Mouse (Mus musculus): Measurements from ENCODE around the gene Rpa1. TPM values are rescaled to one million over a fixed set of nuclear protein-coding genes. Genes with fewer than 3 reads are reported as not detected.
"Not testable (repeated sequence)": the region's sequence is repeated elsewhere in the genome, so short reads cannot be mapped to it uniquely, and the experiment has no call there.

Rpa1 gene
- polyA plus RNA-seq, 1 experiment from 2014 or later: 124 TPM

DNA sequence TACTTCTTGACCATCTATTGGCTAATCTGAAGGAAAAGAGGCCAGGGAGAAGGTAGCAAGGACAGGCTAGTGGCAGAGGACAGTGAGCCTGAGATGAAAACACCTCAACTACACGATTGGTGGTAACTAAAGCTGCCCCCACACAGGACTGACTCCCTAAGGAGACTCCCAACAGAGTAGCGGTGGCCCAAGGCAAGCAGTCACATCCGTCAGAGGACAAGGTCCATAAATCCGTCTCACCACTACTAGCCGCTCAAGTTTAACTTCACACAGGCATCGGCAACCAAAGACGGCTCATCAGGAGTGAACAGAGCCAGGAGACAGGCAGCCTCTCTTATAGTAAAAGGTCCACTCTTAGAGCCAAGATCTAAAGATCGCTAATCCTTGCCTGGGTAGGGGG lies 37.3 kb downstream of the Rpa1 start:
- 88% methylated on average over 8 of the region's 8 CpGs for WGBS
- ATAC-seq (ENCODE audit: low FRiP score): no peak
- Histone ChIP-seq H3K4me3 (ENCODE audit: low read depth, low read length) (no peak overlapping the region), H3K4me1 (ENCODE audit: control insufficient read depth, insufficient read depth, low read length) (no peaks in the 10 kb centered on the region), H3K27me3 (ENCODE audit: control insufficient read depth, insufficient read depth, low read length) (no peaks in the 10 kb centered on the region), H3K9me3 (ENCODE audit: control insufficient read depth, low read length) (no peaks in the 10 kb centered on the region), H3K36me3 (ENCODE audit: control insufficient read depth, insufficient read depth, low read length) (peaks cover 12% of the 10 kb centered on the region), H3K9ac (ENCODE audit: low read length) (no peak overlapping the region), H3K27ac (ENCODE audit: low read depth, low read length) (no peak overlapping the region), H3K4me2 (no peak overlapping the region)
- no peak for DNase-seq (ENCODE audit: low spot score, missing footprints)

- no peak for ATAC-seq (ENCODE audit: low FRiP score)
- WGBS: 86% methylated on average over 4 of the region's 4 CpGs
- H3K27ac ChIP-seq (ENCODE audit: low read depth, low read length): no peak overlapping the region
- H3K4me2 ChIP-seq: no peak overlapping the region
- no peaks in the 10 kb centered on the region for H3K9me3 ChIP-seq (ENCODE audit: control insufficient read depth, low read length)
- no peaks in the 10 kb centered on the region for H3K4me1 ChIP-seq (ENCODE audit: control insufficient read depth, insufficient read depth, low read length)
- no peak for DNase-seq (ENCODE audit: low spot score, missing footprints)
- no peaks in the 10 kb centered on the region for H3K27me3 ChIP-seq (ENCODE audit: control insufficient read depth, insufficient read depth, low read length)
- no peak overlapping the region for H3K9ac ChIP-seq (ENCODE audit: low read length)
- no peak overlapping the region for H3K4me3 ChIP-seq (ENCODE audit: low read depth, low read length)
- H3K36me3 ChIP-seq (ENCODE audit: control insufficient read depth, insufficient read depth, low read length): peaks cover 6% of the 10 kb centered on the region
These were observed 39.5 kb downstream of the Rpa1 start for GRCm38 (mm10) chr11:75308650-75309049.

- DNase-seq (ENCODE audit: low spot score, missing footprints) (no peak), ATAC-seq (ENCODE audit: low FRiP score) (no peak)
- 91% methylated on average over 9 of the region's 9 CpGs for WGBS
- H3K9ac ChIP-seq (ENCODE audit: low read length): no peak overlapping the region
- peaks cover 10% of the 10 kb centered on the region for H3K36me3 ChIP-seq (ENCODE audit: control insufficient read depth, insufficient read depth, low read length)
- H3K4me2 ChIP-seq: no peak overlapping the region
- H3K9me3 ChIP-seq (ENCODE audit: control insufficient read depth, low read length): no peaks in the 10 kb centered on the region
- no peak overlapping the region for H3K27ac ChIP-seq (ENCODE audit: low read depth, low read length)
- no peaks in the 10 kb centered on the region for H3K4me1 ChIP-seq (ENCODE audit: control insufficient read depth, insufficient read depth, low read length)
- H3K4me3 ChIP-seq (ENCODE audit: low read depth, low read length): no peak overlapping the region
- H3K27me3 ChIP-seq (ENCODE audit: control insufficient read depth, insufficient read depth, low read length): no peaks in the 10 kb centered on the region
These were observed 43.3 kb downstream of the Rpa1 start for GRCm38 (mm10) chr11:75304797-75305196.

DNA sequence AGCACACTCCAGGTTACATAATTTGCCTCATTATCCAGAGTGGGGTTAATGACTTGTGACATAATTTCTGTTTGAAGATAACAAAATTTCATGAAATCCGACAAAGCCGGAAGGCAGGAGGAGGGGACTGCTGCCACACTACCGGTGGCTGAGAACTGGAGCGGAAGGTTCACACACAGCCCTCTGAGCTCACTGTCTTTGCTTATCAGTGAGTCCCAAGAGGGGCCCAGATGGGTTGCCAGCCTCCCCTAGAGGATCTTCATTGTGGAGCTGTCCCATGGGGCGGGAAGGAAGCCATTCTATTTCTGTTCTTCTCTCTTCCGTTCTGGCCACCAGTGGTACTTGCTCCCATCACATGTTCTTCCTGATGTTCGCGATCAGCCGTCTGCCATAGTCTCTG lies 47.2 kb downstream of the Rpa1 start:
- no peaks in the 10 kb centered on the region; the same call in 1 of the 2 replicates for H3K4me1 ChIP-seq (ENCODE audit: control insufficient read depth, insufficient read depth, low read length)
- WGBS: 84% methylated on average over 9 of the region's 9 CpGs
- H3K4me3 ChIP-seq (ENCODE audit: low read depth, low read length): no peak overlapping the region
- H3K27ac ChIP-seq (ENCODE audit: low read depth, low read length): no peak overlapping the region
- no peak overlapping the region for H3K4me2 ChIP-seq
- no peaks in the 10 kb centered on the region for H3K27me3 ChIP-seq (ENCODE audit: control insufficient read depth, insufficient read depth, low read length)
- ATAC-seq (ENCODE audit: low FRiP score) (no peak), DNase-seq (ENCODE audit: low spot score, missing footprints) (no peak)
- H3K9me3 ChIP-seq (ENCODE audit: control insufficient read depth, low read length): no peaks in the 10 kb centered on the region
- H3K36me3 ChIP-seq (ENCODE audit: control insufficient read depth, insufficient read depth, low read length): peaks cover 7% of the 10 kb centered on the region
- no peak overlapping the region for H3K9ac ChIP-seq (ENCODE audit: low read length)

DNA sequence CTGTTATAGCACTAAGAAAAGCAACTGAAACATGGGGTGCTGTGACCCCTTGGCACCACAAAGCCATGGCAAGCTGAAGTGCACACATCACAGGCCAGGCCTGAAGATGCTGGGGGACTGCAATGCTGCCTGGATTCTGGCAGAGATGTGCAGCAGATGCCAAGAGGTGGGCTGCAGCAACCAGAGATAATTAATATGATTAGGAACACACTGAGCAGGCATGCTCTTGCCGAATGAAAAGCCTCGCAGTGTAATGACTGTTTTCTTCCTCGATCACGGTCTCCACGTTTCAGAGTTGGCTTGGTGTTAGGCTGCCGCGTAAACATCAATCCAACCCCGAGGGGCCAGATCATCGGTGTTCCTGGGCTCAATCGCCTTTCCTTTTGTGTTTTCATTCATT lies 48.3 kb downstream of the Rpa1 start:
- no peak overlapping the region for H3K4me3 ChIP-seq (ENCODE audit: low read depth, low read length)
- no peaks in the 10 kb centered on the region for H3K9me3 ChIP-seq (ENCODE audit: control insufficient read depth, low read length)
- WGBS: 81% methylated on average over 10 of the region's 10 CpGs
- DNase-seq (ENCODE audit: low spot score, missing footprints): no peak
- H3K9ac ChIP-seq (ENCODE audit: low read length): no peak overlapping the region
- H3K4me1 ChIP-seq (ENCODE audit: control insufficient read depth, insufficient read depth, low read length): no peaks in the 10 kb centered on the region; the same call in 1 of the 2 replicates
- no peaks in the 10 kb centered on the region for H3K27me3 ChIP-seq (ENCODE audit: control insufficient read depth, insufficient read depth, low read length)
- no peak for ATAC-seq (ENCODE audit: low FRiP score)
- H3K4me2 ChIP-seq: no peak overlapping the region
- peaks cover 4% of the 10 kb centered on the region; the same call in 1 of the 2 replicates for H3K36me3 ChIP-seq (ENCODE audit: control insufficient read depth, insufficient read depth, low read length)
- H3K27ac ChIP-seq (ENCODE audit: low read depth, low read length): no peak overlapping the region

- no peak for ATAC-seq (ENCODE audit: low FRiP score)
- Histone ChIP-seq H3K4me3 (ENCODE audit: low read depth, low read length) (no peak overlapping the region), H3K4me2 (no peak overlapping the region), H3K9ac (ENCODE audit: low read length) (no peak overlapping the region), H3K36me3 (ENCODE audit: control insufficient read depth, insufficient read depth, low read length) (peaks cover 4% of the 10 kb centered on the region; the same call in 1 of the 2 replicates), H3K27ac (ENCODE audit: low read depth, low read length) (no peak overlapping the region), H3K9me3 (ENCODE audit: control insufficient read depth, low read length) (no peaks in the 10 kb centered on the region), H3K27me3 (ENCODE audit: control insufficient read depth, insufficient read depth, low read length) (no peaks in the 10 kb centered on the region), H3K4me1 (ENCODE audit: control insufficient read depth, insufficient read depth, low read length) (peaks cover 3% of the 10 kb centered on the region; the same call in 1 of the 2 replicates)
- WGBS: 57% methylated on average over 11 of the region's 11 CpGs
- no peak for DNase-seq (ENCODE audit: low spot score, missing footprints)
These were observed 49.6 kb downstream of the Rpa1 start for GRCm38 (mm10) chr11:75298491-75298890.

DNA sequence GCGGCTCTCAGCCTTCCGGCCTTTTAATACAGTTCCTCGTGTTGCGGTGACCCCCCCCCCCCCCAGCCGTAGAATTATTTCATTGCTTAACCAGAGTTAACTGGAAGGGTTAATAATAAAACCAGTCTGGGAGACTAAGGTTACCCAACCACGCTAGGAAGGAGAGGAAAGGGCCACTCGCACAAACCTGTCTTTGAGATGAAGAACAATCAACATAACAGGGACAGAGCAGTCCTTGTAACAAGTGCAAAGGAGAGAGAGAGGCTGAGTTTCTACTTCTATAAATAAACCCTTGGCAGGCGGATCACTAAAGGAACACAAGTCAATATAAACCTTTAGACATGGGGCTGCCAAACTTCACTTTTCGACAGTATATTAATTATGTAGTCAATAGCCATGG lies 50.5 kb downstream of the Rpa1 start:
- H3K4me1 ChIP-seq (ENCODE audit: control insufficient read depth, insufficient read depth, low read length): peaks cover 6% of the 10 kb centered on the region; the same call in 1 of the 2 replicates
- H3K9me3 ChIP-seq (ENCODE audit: control insufficient read depth, low read length): no peaks in the 10 kb centered on the region
- H3K4me3 ChIP-seq (ENCODE audit: low read depth, low read length): no peak overlapping the region
- no peak overlapping the region for H3K9ac ChIP-seq (ENCODE audit: low read length)
- no peak overlapping the region for H3K4me2 ChIP-seq
- no peak overlapping the region for H3K27ac ChIP-seq (ENCODE audit: low read depth, low read length)
- H3K27me3 ChIP-seq (ENCODE audit: control insufficient read depth, insufficient read depth, low read length): 0 out of 2 replicates have a peak, but pooled peaks cover 2% of the 10 kb centered on the region
- DNase-seq (ENCODE audit: low spot score, missing footprints) (no peak), ATAC-seq (ENCODE audit: low FRiP score) (no peak)
- H3K36me3 ChIP-seq (ENCODE audit: control insufficient read depth, insufficient read depth, low read length): peaks cover 4% of the 10 kb centered on the region; the same call in 1 of the 2 replicates
- 84% methylated on average over 9 of the region's 9 CpGs for WGBS

DNA sequence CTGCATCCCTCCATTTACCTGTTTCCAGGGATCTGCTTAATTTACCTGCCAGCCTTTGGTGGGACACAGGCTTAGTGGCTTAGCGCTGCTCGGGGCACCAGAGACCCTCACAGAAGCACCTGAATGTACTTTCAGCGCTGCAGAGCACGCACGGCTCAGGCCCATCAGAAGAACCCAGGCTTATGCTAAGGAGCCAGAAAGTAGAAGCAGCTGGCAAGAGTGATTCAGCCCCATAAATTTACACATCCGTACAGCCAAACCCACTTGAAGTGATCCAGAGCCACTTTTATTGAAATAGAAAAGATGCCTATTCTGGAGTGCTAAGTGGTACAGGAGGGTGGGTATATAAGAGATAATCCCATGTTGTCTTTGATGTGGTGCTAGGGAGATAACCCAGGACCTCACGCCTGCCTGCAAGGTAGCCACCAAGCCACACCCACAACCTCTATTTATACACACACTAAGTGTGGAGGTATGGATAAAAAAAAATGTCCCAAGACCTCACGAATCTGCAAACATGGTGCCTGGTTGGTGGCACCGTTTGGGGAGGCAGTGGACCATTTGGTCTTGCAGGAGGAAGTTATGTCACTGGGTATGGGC lies 51.6 kb downstream of the Rpa1 start:
- H3K9ac ChIP-seq (ENCODE audit: low read length): no peak overlapping the region
- H3K4me2 ChIP-seq: no peak overlapping the region
- H3K27ac ChIP-seq (ENCODE audit: low read depth, low read length): no peak overlapping the region
- peaks cover 15% of the 10 kb centered on the region for H3K4me1 ChIP-seq (ENCODE audit: control insufficient read depth, insufficient read depth, low read length)
- H3K4me3 ChIP-seq (ENCODE audit: low read depth, low read length): no peak overlapping the region
- DNase-seq (ENCODE audit: low spot score, missing footprints) (no peak), ATAC-seq (ENCODE audit: low FRiP score) (no peak)
- WGBS: 87% methylated on average over 9 of the region's 9 CpGs
- H3K27me3 ChIP-seq (ENCODE audit: control insufficient read depth, insufficient read depth, low read length): 0 out of 2 replicates have a peak, but pooled peaks cover 2% of the 10 kb centered on the region
- H3K36me3 ChIP-seq (ENCODE audit: control insufficient read depth, insufficient read depth, low read length): no peaks in the 10 kb centered on the region; the same call in 1 of the 2 replicates
- H3K9me3 ChIP-seq (ENCODE audit: control insufficient read depth, low read length): no peaks in the 10 kb centered on the region

- not testable (repeated sequence) for H3K27me3 ChIP-seq (ENCODE audit: control insufficient read depth, insufficient read depth, low read length); H3K9ac ChIP-seq (ENCODE audit: low read length); DNase-seq (ENCODE audit: low spot score, missing footprints); H3K4me3 ChIP-seq (ENCODE audit: low read depth, low read length); H3K36me3 ChIP-seq (ENCODE audit: control insufficient read depth, insufficient read depth, low read length); ATAC-seq (ENCODE audit: low FRiP score); H3K4me2 ChIP-seq; H3K27ac ChIP-seq (ENCODE audit: low read depth, low read length); H3K9me3 ChIP-seq (ENCODE audit: control insufficient read depth, low read length)
- 95% methylated on average over 5 of the region's 5 CpGs for WGBS
- H3K4me1 ChIP-seq (ENCODE audit: control insufficient read depth, insufficient read depth, low read length): peaks cover 20% of the 10 kb centered on the region
These were observed 52.6 kb downstream of the Rpa1 start for GRCm38 (mm10) chr11:75295534-75295933.

All from midbrain, embryonic 11.5 days (tissue).